Mouse (Mus musculus) small intestine, adult 2 months (tissue): ENCODE measurements around the gene Agmo.

ENCODE experiments used
- CTCF ChIP-seq: fragments of 200-500 bp; IDR thresholded peaks from 2 replicates; pipeline ENCODE4 v1.5.1; 2012; ENCODE audit warnings: low read depth, mild to moderate bottlenecking, control low read depth, inconsistent platforms, low read length, moderate library complexity, mixed read lengths; ENCODE audit not compliant: insufficient replicate concordance, insufficient read length; ENCODE audit errors: extremely low read depth
- POLR2A ChIP-seq: fragments of 200-500 bp; IDR thresholded peaks from 2 replicates; pipeline ENCODE4 v1.6.1; 2012; ENCODE audit warnings: low read depth, mild to moderate bottlenecking, control low read depth, inconsistent platforms, low read length, moderate library complexity

DNA sequence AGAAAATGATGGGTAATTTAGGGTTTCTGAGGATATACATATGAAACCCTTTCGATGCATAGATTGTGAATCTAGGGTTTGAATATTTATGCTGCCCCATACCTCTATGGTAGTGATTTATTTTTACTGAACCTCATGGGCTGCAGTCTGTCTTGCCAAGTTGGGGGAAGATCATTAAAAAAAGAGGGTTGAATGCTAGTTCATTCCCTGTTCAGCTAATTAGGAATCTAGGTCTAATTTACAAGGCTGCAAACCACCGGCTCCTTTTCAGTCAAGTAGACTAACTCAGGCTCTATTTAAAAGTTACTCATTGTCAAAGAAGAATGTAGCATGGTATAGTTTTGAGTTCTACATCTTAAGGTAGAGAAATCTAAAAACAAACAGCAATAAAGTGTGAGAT lies 266.4 kb downstream of the Agmo start:
- no peak for TF ChIP-seq CTCF
- TF ChIP-seq POLR2A: no peak
